Mouse (Mus musculus) lung, postnatal 14 days (tissue): ENCODE measurements around the gene Gtpbp1.
"Not testable (repeated sequence)": the region's sequence is repeated elsewhere in the genome, so short reads cannot be mapped to it uniquely, and the experiment has no call there.

ENCODE experiments used
- DNase-seq: peaks from one replicate; pipeline ENCODE4 v3.0.0; 2021

The Gtpbp1 gene

DNA sequence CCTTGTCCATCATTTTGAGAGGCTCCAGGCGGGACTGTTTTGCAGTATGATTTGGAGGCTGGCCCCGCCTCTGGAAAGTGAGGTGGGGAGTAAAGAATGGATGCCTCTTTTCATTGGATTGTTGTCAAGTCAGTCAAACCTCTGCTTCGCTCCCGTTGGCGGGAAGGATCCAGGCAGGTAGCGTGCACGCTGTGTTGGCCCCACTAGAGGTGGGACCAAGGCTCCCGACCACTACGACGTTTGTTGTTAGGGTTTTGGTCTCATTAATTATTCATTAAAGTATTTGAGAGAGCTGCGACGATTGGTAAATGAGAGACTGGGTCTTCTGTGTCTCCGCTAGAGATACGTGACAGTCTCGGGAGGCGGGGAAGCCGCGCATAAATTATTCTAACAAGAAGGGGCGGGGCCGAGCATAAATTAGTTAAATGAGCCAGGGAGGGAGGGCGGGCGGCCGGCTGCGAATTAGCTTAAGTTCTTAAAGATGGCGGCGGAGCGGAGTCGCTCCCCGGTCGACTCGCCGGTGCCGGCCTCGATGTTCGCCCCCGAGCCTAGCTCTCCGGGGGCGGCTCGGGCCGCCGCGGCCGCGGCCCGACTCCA is at the start of gene Gtpbp1:
Gene Gtpbp1, plus strand, starts transcription at position 420 of the 597 bp plus-strand sequence.
- peak; percentile 95 for DNase-seq

DNA sequence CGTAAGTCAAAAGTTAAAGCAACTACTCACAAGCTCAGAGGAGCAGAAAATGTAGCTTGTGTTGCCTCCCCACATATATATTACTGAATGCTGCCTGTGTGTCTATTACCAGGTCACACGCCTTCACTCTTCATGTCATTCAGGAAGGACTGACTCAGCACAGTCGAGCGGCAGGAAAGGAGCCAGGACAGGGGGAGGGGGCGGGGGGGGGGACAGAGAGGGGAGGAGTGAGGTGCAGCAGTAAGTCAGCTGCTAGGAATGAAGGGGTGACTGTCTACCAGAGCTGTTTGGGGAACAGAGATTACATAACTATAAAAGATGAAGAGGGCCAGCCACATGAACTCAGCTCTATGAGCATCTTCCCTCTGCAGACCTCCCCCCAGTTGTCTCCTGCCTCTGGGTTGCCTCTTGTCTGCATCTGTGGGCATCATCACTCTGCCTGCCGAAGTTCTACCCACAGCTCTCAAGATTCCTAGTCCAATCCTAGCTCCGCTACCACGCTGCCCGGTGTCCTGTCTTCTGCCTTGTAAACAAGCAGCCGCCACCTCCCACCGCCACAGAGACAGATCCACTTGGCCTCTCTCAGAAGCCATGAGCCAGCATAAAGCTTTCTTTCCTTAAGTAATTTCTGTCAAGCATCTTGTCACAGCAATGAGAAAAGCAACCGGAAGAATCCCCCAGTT is 49.4 kb upstream of the Gtpbp1 start:
- no peak for DNase-seq

DNA sequence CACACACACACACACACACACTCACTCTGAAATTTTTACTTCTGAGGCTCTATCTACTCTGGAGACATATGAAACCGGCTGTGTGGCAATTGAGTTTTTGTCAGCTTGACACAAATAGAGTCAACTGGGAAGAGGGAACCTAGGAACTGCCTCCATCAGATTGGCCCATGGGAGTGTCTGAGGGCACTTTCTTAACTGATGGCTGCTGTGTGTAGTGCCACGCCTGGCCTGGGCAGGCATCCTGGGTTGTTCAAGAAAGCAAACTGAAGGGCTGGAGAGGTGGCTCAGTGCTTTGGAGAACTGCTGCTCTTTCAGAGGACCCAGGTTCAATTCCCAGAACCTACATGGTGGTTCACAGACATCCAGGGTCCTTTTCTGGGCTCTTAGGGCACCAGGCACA is 45.2 kb upstream of the Gtpbp1 start:
- DNase-seq = no peak

DNA sequence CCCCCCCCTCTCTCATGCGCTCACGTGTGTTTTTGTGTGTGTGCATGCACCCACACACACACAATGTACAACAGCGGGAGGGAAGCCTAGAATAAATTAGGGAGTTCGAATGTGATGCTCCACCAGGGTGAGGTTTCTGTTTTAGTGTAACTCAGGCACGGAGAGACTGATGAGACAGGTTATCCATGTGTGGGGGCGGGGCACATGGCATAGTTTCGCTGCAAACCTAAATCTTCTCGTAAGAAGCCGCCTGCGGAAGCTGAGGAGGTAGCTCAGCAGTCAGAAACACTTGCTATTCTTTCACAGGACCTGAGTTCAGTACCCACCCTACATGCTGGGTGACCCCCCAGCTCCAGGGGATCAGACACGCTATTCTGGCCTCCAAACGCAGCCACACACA is 42.5 kb upstream of the Gtpbp1 start:
- no peak for DNase-seq

DNA sequence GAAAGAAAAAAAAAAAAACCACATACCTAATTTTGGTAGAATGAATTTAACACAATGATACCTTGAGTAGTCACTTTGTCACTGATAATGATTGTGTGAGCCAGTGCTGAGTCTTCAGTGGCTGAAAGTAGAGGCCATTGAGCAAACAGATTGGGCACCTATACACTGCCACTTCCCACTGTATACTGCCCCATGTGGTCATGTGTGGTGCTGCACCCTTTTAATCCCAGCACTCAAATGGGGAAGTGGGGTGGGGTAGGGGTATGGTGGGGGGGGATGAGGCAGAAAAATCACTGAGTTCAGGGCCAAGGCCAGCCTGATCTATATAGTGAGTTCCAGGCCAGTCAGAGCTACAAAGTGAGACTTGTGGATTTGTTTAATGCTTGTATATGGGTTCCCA is 40.1 kb upstream of the Gtpbp1 start:
- DNase-seq = peak; percentile 54

DNA sequence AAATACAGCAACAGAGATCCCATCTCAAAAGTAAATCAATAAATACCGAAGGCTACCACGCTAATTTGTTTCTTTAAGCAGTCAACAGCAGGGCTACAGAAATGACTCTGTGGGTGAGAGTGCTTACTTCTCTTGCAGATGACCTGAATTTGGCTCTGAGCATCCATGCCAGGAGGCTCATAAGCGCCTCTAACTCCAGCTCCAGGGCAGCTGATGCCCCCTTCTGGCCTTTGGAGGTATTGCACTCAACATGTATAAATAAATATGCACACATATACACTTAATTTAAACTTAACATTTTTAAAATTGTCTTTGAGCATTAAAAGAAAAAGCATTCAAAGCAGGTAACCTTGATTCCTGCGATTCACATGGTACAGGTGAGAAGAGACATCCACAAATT is 39.2 kb upstream of the Gtpbp1 start:
- no peak for DNase-seq

DNA sequence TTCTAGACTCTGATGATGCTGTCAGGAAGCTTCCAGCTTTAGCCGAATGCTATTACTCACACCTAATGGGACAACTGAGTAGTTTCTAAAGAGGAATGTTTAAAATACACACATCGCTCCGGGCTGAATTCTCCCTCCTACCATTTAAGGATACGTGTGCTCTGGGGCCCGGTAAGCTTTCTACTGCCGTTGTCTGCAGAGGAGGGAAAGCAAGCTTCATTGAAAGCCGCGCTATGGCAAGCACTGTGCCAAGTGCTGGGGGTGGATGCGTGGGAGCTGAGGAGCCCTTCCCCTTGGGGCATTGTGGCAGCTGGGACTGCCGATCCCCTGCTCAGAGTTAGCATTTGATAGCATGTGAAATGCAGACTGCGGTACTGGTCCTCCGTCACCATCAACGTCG is 34.2 kb upstream of the Gtpbp1 start:
- DNase-seq = no peak

DNA sequence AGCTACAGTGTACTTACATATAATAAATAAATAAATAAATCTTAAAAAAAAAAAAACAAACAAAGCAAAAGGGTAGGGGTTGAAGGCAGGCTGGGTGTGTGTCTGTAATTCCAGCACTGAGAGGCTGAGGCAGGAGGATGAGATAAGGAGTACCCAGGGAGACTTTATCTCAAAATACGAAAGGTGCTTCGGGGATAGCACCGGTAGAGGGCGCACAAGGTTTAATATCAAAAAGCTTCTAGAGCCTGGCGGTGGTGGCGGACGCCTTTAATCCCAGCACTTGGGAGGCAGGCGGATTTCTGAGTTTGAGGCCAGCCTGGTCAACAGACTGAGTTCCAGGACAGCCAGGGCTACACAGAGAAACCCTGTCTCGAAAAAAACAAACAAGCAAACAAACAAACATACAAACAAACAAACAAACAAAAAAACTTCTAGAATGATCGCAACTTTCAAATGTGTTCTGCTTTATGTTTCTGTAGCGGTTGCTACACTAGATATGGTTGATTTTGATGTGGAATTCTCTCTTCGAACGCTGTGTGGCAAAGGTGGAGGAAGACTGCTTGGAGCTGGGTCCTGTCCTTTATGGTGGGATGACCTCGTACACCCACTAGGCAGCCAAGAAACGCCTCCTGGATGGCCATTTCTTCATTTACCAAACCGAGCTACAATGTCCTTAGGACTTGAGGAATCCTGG is 32.7 kb upstream of the Gtpbp1 start:
- peak; percentile 92 for DNase-seq

DNA sequence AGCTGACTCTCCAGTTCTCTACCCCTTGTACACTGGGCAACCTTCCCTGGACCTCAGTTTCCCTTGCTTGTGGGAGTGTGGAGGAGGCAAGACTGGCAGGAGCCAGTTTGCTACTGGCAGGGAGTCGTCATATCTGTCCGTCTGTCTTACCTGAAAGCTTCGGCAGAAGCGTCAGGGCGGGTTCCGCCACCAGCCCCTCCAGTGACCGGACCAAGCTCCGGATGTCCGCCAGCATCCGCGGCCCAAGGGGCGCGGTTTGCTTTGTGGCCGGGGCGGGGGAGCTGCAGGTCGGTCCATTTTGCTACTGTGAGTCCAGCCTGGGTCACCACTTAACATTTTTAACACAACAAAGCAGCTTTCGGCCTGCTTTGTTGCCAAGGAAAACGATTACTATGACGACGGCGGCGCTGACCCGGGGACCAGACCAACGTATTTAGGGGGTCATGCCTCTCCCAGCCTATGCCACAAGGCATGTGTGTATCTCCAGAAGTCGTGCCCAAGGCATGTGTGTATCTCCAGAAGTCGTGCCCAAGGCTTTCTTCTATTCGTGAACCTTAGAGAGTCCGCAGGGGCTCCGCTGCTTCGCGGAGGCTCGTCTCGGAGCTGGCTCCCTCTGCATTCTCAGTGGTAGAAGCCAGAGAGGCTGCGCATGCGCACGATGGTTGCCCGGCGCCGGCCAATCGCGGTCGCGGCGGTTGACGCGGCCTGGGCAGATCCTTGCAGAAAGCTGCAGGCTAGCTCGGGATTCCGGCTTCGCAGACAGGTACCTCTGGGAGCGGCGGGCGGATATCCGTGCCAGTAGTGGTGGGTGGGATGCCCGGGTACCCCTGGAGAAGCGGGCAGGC is 31.9 kb upstream of the Gtpbp1 start, which contains the start of the genes Fam227a and Cby1:
Gene Fam227a, minus strand, starts transcription at position 426 of the 845 bp plus-strand sequence.
Gene Cby1, plus strand, starts transcription at position 669 of the 845 bp plus-strand sequence.
- DNase-seq = peak; percentile 97

DNA sequence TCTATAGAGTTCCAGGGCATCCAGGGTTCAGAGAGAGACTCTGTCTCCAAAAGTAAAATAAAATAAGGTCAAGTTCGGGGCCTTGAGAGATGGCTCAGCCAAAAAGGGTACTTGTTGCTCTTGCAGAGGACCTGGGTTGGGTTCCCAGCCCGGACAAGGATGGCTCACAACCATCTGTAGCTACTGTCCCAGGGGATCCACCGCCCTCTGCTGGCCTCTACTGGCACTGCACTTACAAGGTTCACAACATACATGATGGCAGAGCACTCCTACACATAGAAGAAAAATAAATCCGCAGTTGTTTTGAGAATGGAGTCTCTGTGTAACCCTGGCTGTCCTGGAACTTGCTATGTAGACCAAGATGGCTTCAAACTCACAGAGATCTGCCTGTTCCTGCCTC is 28.8 kb upstream of the Gtpbp1 start:
- DNase-seq = peak; percentile 39

DNA sequence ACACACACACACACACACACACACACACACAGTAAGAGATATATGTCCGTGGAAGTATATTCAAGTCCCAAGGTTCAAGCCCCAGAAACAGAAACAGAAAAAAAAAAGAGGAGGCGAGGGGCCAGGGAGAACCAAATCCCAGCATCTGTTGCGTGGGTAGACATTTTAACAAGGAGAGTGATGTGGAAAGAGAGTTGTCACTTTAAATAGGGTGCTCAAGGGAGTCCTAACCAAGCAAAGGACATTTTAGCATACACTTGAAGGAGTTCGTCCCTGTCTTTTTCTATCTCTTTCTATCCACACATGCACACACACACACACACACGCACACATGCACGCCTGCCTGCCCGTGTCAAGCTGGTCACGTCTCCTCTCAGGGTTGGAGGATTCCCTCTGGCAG is 26.0 kb upstream of the Gtpbp1 start:
- DNase-seq = no peak

DNA sequence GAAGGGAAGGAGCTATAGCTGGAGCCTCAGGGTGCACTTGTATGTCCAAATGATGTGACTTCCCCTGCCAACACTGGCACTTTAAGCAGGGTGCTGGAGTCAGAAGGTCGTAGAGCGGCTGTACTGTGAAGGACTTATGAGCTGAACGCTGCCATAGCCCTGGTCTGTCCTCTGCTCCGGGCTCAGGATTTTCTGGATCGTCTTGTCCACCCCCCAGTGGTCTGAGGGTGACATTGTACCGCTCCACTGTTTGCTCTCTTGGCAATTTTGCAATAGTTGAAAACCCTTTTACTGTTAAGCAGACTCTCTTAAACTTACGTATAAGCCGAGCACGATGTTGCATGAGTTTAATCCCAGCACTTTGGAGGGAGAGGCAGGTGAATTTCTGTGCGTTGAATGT is 21.4 kb upstream of the Gtpbp1 start:
- peak; percentile 26 for DNase-seq

DNA sequence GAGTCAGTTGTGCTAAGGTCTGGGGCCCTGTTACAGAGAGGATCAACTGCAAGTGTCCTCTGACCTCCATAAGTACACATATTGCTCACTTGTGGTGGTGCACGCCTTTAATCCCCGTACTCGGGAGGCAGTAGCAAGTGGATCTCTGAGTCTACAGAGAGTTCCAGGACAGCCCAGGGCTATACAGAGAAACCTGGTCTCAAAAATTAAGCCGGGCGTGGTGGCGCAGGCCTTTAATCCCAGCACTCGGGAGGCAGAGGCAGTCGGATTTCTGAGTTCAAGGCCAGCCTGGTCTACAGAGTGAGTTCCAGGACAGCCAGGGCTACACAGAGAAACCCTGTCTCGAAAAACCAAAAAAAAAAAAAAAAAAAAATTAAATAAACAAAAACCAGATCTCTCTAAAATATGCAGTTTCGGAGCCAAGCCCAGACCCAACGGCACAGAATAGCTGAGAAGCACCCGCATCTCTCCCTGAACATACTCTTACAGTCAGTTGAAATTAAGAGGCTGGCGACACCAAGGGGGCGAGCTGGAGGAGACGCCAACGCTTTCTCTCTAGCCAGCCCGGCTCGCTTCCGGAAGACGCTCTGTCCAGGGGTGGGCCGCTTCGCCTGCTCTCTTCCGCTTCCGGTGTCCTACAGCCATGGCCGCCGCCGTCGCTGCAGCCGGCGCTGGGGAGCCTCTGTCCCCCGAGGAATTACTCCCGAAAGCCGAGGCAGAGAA is 20.2 kb upstream of the Gtpbp1 start, which contains the start of gene Tomm22:
Gene Tomm22, plus strand, starts transcription at position 613 of the 723 bp plus-strand sequence.
- DNase-seq = peak; percentile 90

DNA sequence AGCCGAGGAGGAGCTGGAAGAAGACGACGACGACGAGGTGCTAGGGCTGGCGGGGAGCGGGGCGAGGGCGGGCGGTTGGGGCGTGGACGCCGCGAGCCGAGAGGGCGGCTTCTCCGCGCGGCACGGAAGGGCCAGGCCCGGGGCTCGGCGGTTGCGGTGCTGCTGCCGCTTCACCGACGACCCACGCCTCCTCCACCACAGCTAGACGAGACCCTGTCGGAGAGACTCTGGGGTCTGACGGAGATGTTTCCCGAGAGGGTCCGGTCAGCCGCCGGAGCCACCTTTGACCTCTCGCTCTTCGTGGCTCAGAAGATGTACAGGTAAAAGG is 19.7 kb upstream of the Gtpbp1 start:
- no peak for DNase-seq

DNA sequence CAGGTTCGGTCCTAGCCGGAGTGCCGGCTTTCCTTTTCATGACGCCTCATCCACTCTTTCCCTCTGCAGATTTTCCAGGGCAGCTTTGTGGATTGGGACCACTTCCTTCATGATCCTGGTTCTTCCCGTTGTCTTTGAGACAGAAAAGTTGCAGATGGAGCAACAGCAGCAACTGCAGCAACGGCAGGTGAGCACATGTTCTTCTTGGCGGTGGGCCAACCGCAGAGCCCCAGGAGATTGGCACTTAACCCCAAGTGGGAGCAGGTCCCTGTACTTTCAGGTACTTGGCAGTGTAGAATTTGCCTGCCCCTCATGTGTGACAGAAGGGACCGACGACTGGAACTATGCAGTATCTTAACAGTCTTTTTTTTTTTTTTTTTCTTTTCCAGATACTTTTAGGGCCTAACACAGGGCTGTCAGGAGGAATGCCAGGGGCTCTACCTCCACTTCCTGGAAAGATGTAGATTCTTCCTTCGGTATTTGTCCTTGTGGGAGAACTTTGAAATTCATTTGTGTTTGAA is 18.8 kb upstream of the Gtpbp1 start:
- not testable (repeated sequence) for DNase-seq

DNA sequence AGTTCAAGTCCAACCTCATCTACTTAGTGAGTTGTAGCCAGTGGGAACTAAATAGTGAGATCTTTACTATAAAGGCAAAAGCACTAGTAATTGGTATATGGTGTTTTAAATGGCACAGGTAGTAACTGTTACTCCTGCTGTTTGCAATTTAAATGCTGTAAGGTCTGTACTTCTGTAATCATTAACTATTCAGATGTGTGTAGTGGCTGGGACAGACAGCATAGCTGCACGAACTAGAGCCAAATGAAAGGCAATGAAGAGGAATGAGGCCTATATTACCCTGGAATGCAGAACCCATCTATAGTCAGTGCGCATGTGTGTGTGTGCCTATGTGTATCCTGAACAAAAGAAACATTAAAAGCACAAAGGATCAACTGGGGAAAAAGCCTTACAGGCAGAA is 12.7 kb upstream of the Gtpbp1 start:
- no peak for DNase-seq

DNA sequence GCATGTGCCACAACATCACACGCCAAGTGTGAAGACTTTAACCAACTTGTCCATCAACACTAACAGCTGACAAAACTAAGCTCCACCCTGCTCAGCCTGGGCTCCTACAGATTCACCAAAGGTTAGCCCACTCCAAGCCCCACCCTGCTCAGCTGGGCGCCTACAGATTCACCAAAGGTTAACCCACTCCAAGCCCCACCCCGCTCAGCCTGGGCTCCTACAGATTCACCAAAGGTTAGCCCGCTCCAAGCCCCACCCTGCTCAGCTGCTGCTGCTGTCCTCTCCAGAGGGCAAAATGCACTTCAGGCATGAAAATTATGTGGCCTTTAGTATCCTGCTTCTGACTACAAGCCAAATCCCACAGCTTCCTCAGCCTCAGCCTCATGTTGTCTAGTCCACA is 8.7 kb upstream of the Gtpbp1 start:
- no peak for DNase-seq

DNA sequence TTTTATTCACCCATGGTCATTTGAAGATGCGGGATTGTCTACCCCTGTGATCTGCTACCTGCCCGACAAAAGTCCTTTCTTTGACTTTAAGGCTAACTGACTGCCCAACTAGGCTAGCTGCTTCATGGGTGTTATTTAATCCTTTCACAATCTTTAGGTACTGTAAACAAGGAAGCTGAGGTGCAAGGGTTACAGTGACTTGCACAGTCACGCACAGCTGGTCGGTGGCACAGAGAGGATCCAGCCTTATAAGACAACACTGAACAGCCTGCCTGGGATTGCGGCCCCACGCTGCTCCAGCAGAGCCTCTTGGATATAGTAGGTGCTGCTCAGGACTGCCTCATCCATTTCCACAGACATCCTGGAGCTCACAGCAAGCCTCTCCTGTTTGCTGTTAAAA is 7.5 kb upstream of the Gtpbp1 start:
- DNase-seq = no peak

DNA sequence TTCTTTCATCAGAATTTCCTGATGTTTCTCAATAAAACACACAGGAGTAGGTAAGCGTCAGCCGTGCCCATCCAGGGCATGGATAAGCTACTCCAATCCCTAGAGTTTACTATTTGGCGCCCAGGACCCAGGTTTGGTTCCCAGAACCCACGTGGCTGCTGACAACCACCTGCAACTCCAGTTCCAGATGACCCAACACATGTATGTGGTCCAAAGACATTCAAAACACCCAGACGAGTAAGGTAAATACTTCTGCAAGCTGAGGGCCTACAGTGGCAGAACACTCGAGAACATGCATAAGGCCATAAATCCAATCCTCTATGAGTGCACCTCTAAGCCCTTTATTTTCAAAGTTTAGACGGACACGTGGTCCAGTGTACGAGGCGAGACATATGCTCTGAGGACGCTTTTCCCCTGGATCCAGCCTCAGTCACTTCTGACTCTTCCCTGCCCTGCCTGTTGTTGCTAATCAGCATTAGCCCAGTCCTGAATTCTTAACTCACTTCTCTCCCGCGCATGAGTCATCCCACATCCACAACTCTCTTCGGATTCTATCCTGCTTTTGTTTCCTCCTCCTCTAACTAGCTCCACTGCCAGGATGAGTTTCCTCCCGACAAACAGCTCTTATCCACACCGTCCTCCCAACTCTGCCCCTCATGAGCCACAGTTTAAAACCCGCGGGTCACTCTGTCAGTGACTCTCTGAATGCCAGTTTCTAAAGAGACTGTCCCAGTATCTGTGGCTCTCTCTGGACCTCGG is 6.8 kb upstream of the Gtpbp1 start:
- no peak for DNase-seq

DNA sequence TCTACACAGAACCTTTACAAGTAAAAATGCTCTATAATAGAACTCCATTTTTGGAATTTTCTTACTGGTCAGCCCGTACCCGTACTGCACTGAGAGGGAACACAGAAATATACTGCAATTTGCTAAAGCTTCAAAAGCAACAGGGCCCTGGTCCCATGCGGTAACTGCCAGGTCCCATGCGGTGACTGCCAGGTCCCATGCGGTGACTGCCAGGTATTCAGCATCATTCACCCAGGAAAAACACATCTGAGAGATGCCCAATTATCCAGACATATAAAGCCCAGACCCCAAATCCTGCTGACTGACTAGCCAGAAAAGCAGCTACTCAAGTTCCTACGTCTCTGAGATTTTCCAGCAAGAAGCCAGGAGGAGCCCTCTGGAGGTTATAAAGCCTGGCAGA is 6.0 kb upstream of the Gtpbp1 start:
- no peak for DNase-seq

DNA sequence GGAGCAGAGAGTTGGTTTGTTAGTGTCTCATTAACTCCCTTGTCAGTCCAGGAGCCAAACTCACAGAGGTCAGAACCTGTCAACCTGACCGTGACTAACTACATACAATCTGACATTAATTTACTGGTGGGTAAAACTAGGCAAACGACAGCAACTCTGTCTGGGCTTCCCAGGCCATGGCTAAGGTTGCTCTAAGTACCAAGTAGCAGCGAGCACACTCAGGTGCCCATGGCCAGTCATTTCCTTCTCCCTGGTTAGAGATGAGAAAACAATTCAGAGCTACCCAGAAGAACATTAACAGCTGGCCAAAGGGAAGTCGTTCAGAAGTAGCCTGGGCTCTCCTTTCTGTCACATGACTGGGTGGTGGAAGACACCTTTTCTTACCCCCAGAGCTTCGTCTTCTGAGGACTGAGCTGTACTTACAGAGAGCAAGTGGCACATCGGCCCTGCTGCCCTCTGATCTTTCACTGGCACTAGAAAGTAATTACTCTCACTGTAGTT is 5.5 kb upstream of the Gtpbp1 start:
- DNase-seq = no peak
